Mouse (Mus musculus): ENCODE measurements at regions not wholly inside any gene's neighbourhood (a gene's known extent, or its start where the extent isn't known, plus 50 kb on each side); places are given as distances from the start of the nearest gene placed in this dataset.
A peak's percentile ranks its signal among the peaks of the same experiment; 100 is the strongest.
"Not testable (repeated sequence)": the region's sequence is repeated elsewhere in the genome, so short reads cannot be mapped to it uniquely, and the experiment has no call there.

DNA sequence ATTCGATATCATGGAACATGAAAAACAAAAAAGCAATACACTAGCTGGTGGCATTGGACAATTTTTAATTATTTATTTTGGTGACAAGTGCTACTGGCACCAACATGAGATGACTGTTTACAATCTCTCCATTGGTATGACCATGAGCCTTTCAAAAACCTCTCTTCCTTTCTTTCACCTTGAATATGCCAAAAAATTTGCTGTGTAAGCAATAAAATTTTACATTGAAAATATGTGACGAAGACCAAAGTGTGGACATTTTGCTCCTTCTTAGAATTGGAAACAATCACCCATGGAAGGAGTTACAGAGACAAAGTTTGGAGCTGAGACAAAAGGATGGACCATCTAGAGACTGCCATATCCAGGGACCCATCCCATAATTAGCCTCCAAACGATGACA, 83.4 kb upstream of the Gm49339 start:
- DNase-seq (ENCODE audit: low spot score) = not testable (repeated sequence)

DNA sequence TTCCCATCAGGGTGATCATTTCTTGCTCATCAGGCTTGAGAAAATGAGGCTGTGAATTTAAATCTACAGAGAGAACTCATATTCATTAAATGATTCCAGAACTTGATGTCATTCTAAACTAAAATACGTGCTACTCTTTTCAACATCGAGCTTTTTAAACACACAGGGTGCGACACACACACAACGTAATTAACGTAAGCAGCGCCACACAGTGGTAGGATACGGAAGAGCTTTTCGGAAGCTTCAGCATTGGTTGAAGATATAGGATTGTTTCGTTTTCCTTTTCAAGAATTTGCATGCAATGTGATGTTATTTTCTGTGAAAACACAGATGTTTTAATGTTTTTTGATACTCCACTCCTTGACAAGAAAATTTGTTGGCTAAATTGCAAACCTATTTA, 75.3 kb upstream of the Gm49339 start:
- DNase-seq (ENCODE audit: low spot score) = peak; percentile 2

DNA sequence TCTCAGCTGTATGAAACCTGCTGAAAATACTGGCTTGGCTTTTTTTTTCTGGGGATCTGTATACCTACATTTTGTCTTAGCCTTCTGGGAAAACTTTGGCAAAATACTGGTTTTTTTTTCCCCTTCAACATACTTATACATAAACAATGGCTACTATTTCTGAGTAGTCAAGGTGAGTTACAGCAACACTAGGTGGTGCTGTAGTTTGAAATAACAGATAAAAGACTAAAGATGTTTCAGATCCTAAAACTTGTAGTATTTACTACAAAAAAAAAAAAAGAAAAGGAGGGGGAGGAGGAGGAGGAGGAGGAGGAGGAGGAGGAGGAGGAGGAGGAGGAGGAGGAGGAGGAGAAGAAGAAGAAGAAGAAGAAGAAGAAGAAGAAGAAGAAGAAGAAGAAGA, 67.6 kb upstream of the Gm49339 start:
- DNase-seq (ENCODE audit: low spot score) = no peak

DNA sequence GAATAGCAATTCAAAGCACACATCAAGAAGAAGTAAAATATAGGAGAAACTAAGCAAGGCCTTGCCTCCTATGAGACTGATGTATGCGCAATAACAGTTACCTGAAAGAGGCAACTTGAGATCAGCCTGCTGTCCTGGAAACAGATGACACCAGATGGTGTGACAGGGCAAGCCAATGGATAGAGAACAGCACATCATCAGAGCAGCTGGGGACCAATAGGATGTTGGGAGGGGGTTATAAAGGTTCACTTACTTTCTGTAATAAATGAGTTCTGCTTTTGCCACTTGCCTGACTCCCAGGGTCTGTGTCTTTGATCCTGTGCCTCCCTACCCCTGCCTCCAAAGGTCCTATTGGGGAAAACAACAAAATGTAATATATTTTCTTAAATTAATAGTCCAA, 65.9 kb upstream of the Gm49339 start:
- DNase-seq (ENCODE audit: low spot score) = no peak

DNA sequence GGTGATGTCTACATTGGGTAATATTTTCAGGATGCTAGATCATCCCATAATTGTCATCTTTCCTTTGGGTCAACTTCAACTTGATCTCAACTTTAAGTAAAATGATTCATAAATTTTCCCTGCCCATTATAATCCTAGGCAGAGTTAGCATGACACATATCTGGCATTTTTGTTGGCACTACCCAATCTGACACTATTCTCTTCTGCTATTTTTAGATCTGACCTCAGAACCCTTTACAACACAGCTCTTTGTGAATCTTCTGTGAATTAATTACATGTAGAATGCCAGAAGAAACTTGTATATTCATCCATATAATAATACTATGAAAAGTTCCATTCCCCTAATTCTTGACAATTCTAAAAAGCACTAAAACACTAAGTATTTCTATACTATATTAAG, 63.7 kb upstream of the Gm49339 start:
- DNase-seq (ENCODE audit: low spot score) = no peak

DNA sequence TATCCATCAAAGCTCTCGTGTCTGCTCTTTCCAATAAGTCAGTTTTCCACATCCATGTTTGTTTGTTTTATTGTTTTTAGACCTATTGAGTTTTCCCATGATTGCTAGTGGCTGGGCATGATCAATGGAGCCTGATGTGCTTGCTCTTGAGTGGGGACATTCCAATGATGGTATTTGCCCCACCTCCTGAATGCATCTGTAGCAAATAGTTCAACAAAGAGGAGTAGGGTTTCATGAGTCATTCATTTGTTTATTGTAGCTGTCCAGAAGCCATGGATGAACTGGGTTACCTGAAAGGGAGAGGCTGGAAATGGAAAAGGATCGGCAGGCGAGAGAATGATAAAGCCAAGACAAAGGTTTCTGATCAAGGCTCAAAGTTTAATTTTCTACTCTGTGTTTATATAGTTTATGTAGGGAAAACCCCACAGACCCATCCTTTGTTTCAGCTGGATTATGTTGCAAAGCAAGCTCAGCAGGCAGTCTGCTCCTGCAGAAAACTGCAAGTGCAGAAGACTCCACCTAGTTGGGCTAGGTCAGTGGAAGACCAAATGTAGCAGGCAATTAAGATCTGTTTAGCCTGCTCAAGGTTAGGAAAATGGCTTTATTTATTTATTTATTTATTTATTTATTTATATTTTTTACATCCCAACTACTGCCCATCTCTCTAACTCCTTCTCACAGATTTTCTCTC, 63.0 kb upstream of the Gm49339 start:
- DNase-seq (ENCODE audit: low spot score) = no peak

DNA sequence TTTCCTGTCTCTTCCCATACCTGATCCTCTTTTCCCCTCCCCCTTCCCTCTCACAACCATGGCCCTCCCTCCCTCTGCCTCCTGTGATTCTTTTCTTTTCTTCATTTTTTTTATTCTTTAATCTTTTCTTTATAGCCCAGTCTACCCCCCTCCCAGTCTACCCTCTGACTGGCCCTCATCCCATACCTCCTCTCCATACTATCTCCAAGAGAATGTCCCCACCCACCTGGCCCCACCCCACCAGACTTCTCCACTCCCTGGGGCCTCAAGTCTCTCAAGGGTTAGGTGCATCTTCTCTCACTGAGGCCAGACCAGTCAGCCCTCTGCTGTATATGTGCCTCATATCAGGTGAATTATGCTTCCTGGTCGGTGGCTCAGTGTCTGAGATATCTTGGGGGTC, 61.9 kb upstream of the Gm49339 start:
- no peak for DNase-seq (ENCODE audit: low spot score)

DNA sequence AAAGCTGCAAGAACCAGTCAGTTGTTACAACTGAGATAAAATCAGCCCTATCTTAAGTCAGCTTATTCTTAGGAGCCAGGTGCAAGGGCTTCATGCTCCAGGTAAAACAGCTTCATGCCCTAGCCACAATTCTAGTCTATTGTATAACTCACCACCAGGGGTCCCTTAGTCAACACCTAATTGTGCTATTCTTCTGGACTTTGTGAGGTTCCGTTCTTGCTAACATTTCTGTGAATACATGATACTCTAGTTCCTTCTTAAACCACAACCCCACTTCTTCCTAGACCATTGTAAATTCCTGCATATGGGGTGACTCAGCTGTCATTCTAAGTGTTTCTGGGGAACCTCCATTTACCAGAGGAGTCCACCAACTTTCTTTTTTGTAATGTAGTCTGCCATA, 57.9 kb upstream of the Gm49339 start:
- DNase-seq (ENCODE audit: low spot score) = peak; percentile 24

Measured in lung, postnatal 25 days (tissue).